Mouse (Mus musculus) c-Kit-positive CD71-positive TER-119-negative erythroid progenitor cells, embryonic 14.5 days (primary cell): Measurements from ENCODE around the gene Npas3.

Experiments
- DNase-seq: peaks from one replicate; pipeline ENCODE4 v3.0.0-alpha.2; 2013; ENCODE audit warnings: low read depth

Gene Npas3

GRCm38 (mm10) chr12:53794718-53795400 lies 546.4 kb downstream of the Npas3 start:
- peak; percentile 4 for DNase-seq

GRCm38 (mm10) chr12:53801831-53802230 lies 553.4 kb downstream of the Npas3 start:
- no peak for DNase-seq

- no peak for DNase-seq
These were observed 553.9 kb downstream of the Npas3 start for GRCm38 (mm10) chr12:53802381-53802780.

- DNase-seq, result no peak
These were observed 561.6 kb downstream of the Npas3 start for GRCm38 (mm10) chr12:53810081-53810480.

GRCm38 (mm10) chr12:53814291-53814690 lies 565.8 kb downstream of the Npas3 start:
- DNase-seq, result no peak

GRCm38 (mm10) chr12:53819982-53820381 lies 571.5 kb downstream of the Npas3 start:
- DNase-seq, result no peak

- DNase-seq, result no peak
These were observed 574.4 kb downstream of the Npas3 start for GRCm38 (mm10) chr12:53822881-53823280.

GRCm38 (mm10) chr12:53825251-53825650 lies 576.8 kb downstream of the Npas3 start:
- DNase-seq, result no peak

- DNase-seq, result no peak
These were observed 577.6 kb downstream of the Npas3 start for GRCm38 (mm10) chr12:53825898-53826605.

- DNase-seq, result no peak
These were observed 578.3 kb downstream of the Npas3 start for GRCm38 (mm10) chr12:53826812-53827211.

GRCm38 (mm10) chr12:53832590-53832989 lies 584.1 kb downstream of the Npas3 start:
- peak; percentile 55 for DNase-seq

- DNase-seq, result no peak
These were observed 584.9 kb downstream of the Npas3 start for GRCm38 (mm10) chr12:53833348-53833747.

- DNase-seq, result no peak
These were observed 587.7 kb downstream of the Npas3 start for GRCm38 (mm10) chr12:53836031-53836790.

- peak; percentile 65 for DNase-seq
These were observed 588.9 kb downstream of the Npas3 start for GRCm38 (mm10) chr12:53837408-53837807.

GRCm38 (mm10) chr12:53838541-53838940 lies 590.1 kb downstream of the Npas3 start:
- no peak for DNase-seq

- DNase-seq, result no peak
These were observed 593.6 kb downstream of the Npas3 start for GRCm38 (mm10) chr12:53841928-53842671.

- DNase-seq, result no peak
These were observed 595.1 kb downstream of the Npas3 start for GRCm38 (mm10) chr12:53843626-53844025.

- no peak for DNase-seq
These were observed 597.7 kb downstream of the Npas3 start for GRCm38 (mm10) chr12:53846154-53846665.

- no peak for DNase-seq
These were observed 600.8 kb downstream of the Npas3 start for GRCm38 (mm10) chr12:53849263-53849662.

GRCm38 (mm10) chr12:53852432-53852831 lies 604.0 kb downstream of the Npas3 start:
- DNase-seq, result no peak

GRCm38 (mm10) chr12:53860176-53860575 lies 611.7 kb downstream of the Npas3 start:
- DNase-seq, result no peak

GRCm38 (mm10) chr12:53862281-53862680 lies 613.8 kb downstream of the Npas3 start:
- no peak for DNase-seq
